Mouse (Mus musculus) embryonic facial prominence, embryonic 14.5 days (tissue): ENCODE data around the gene Fblim1. TPM values are rescaled to one million over a fixed set of nuclear protein-coding genes. Genes with fewer than 3 reads are reported as not detected.

ENCODE experiments used
- ATAC-seq: fragments of 200-750 bp; cut with Nextera tagmentation; 2 replicates; pipeline ENCODE4 v1.8.0; 2017; ENCODE audit warnings: low read depth, moderate number of reproducible peaks, moderate TSS enrichment
- DNase-seq: peaks from one replicate; pipeline ENCODE4 v3.0.0-alpha.2; 2015; ENCODE audit warnings: low spot score
- H3K27ac ChIP-seq: fragments of 300-500 bp; sonication (generic); replicated peaks from 2 replicates; pipeline ENCODE4 v1.5.1; 2014; ENCODE audit warnings: low read depth, mild to moderate bottlenecking, low read length, moderate library complexity
- H3K27me3 ChIP-seq: fragments of 300-500 bp; sonication (generic); replicated peaks from 2 replicates; pipeline ENCODE4 v1.6.1; 2014; ENCODE audit warnings: low read length; ENCODE audit not compliant: control insufficient read depth, insufficient read depth
- H3K36me3 ChIP-seq: fragments of 300-500 bp; sonication (generic); 2 replicates; pipeline ENCODE4 v1.6.1; 2014; ENCODE audit warnings: low read length, mixed read lengths; ENCODE audit not compliant: control insufficient read depth, insufficient read depth
- H3K4me1 ChIP-seq: fragments of 300-500 bp; sonication (generic); 2 replicates; pipeline ENCODE4 v1.6.1; 2014; ENCODE audit warnings: antibody characterized with exemption, low read length; ENCODE audit not compliant: control insufficient read depth, insufficient read depth
- H3K4me2 ChIP-seq: fragments of 300-500 bp; sonication (generic); 2 replicates; pipeline ENCODE4 v1.6.1; 2014; ENCODE audit warnings: low read depth, mild to moderate bottlenecking, low read length, moderate library complexity, mixed read lengths
- H3K4me3 ChIP-seq: fragments of 300-500 bp; sonication (generic); 2 replicates; pipeline ENCODE4 v1.5.1; 2014; ENCODE audit warnings: low read depth, mild to moderate bottlenecking, low read length
- H3K9ac ChIP-seq: fragments of 300-500 bp; sonication (generic); 2 replicates; pipeline ENCODE4 v1.6.1; 2014; ENCODE audit warnings: low read depth, mild to moderate bottlenecking, low read length, moderate library complexity, mixed read lengths
- H3K9me3 ChIP-seq: fragments of 300-500 bp; sonication (generic); 2 replicates; pipeline ENCODE4 v1.6.1; 2016; ENCODE audit warnings: low read length; ENCODE audit not compliant: control insufficient read depth
- WGBS: fragments of 180-500 bp; shearing (Covaris S2); extraction: QIAGEN DNeasy Blood & Tissue Kit; methylation state at CpG from one replicate; pipeline ENCODE4 v1.1.7; 2014; 5-methylcytosine and 5-hydroxymethylcytosine counted together
- polyA plus RNA-seq: library from polyadenylated mRNA; unstranded; fragments of >200 nt; fragmentation: Nextera tagmentation; extraction: Ambion mirVana; gene quantifications from 2 replicates; pipeline ENCODE4 v1.2.1, GENCODE M21; 2014

Gene Fblim1
- polyA plus RNA-seq, 1 experiment from 2014 or later: 22.8 TPM

DNA sequence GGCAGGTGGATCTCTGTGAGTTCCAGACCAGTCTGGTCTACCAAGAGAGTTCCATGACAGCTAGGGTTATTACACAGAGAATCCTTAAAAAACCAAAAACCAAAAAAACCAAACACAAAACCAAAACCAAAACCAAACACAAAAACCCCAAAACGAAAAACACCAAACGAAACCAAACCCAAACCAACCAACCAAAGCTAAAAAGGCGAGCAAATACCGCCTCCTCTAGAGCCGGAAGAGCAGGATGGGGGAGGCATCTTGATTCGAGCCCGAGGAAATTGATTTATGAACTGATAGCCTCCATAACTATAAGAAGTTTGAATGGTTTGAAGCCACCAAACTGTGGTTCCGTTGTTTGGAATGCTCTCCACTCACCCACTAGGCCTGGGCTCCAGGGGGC lies 22.0 kb downstream of the Fblim1 start:
- H3K9ac ChIP-seq: no peak overlapping the region
- H3K27ac ChIP-seq: no peak overlapping the region
- H3K4me1 ChIP-seq: no peaks in the 10 kb centered on the region
- ATAC-seq (no peak), DNase-seq (no peak)
- H3K4me2 ChIP-seq: no peak overlapping the region
- no peaks in the 10 kb centered on the region for H3K9me3 ChIP-seq
- 91% methylated on average over 8 of the region's 8 CpGs for WGBS
- H3K36me3 ChIP-seq: peaks cover 69% of the 10 kb centered on the region
- no peak overlapping the region for H3K4me3 ChIP-seq
- H3K27me3 ChIP-seq: no peaks in the 10 kb centered on the region

- no peak for DNase-seq
- Histone ChIP-seq H3K36me3 (peaks cover 69% of the 10 kb centered on the region), H3K27ac (no peak overlapping the region), H3K4me2 (no peak overlapping the region), H3K27me3 (no peaks in the 10 kb centered on the region), H3K9ac (no peak overlapping the region), H3K4me1 (no peaks in the 10 kb centered on the region), H3K9me3 (no peaks in the 10 kb centered on the region), H3K4me3 (no peak overlapping the region)
- WGBS: 92% methylated on average over 13 of the region's 13 CpGs
- no peak for ATAC-seq
These were observed 24.8 kb downstream of the Fblim1 start for GRCm38 (mm10) chr4:141581051-141581450.

- Histone ChIP-seq H3K4me3 (no peak overlapping the region), H3K9ac (no peak overlapping the region), H3K27ac (no peak overlapping the region), H3K4me1 (no peaks in the 10 kb centered on the region), H3K4me2 (no peak overlapping the region), H3K36me3 (peaks cover 62% of the 10 kb centered on the region), H3K27me3 (no peaks in the 10 kb centered on the region), H3K9me3 (no peaks in the 10 kb centered on the region)
- no peak for DNase-seq
- no peak for ATAC-seq
- WGBS: 74% methylated on average over 3 of the region's 3 CpGs
These were observed 27.1 kb downstream of the Fblim1 start for GRCm38 (mm10) chr4:141578833-141579232.

GRCm38 (mm10) chr4:141576877-141577276 lies 29.0 kb downstream of the Fblim1 start:
- Histone ChIP-seq H3K27ac (no peak overlapping the region), H3K9me3 (no peaks in the 10 kb centered on the region), H3K4me1 (no peaks in the 10 kb centered on the region), H3K4me3 (no peak overlapping the region), H3K27me3 (no peaks in the 10 kb centered on the region), H3K9ac (no peak overlapping the region), H3K36me3 (peaks cover 45% of the 10 kb centered on the region), H3K4me2 (no peak overlapping the region)
- DNase-seq: no peak
- ATAC-seq: no peak
- 94% methylated on average over 7 of the region's 7 CpGs for WGBS

DNA sequence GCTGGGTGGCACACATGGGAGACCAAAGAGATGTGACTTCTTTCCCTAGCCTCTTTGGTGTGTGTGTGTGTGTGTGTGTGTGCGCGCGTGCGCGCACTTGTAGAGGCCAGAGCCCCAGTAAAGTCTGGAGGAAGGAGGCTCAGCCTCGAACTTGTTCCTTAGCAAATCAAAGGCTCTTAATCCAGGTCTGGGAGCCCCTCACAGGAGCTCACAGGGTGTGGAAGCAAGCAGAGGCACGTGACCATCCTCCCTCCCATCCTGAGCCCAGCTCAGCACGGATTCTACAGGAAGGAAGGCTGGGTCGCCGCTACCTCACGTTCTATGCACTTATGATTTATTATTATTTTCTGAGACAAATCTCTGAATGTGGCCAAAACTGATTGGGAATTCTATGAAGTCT lies 29.5 kb downstream of the Fblim1 start:
- no peaks in the 10 kb centered on the region for H3K27me3 ChIP-seq
- no peak overlapping the region for H3K27ac ChIP-seq
- ATAC-seq (no peak), DNase-seq (no peak)
- no peak overlapping the region for H3K4me2 ChIP-seq
- H3K9ac ChIP-seq: no peak overlapping the region
- H3K36me3 ChIP-seq: peaks cover 44% of the 10 kb centered on the region
- H3K4me3 ChIP-seq: no peak overlapping the region
- H3K9me3 ChIP-seq: no peaks in the 10 kb centered on the region
- 81% methylated on average over 11 of the region's 11 CpGs for WGBS
- no peaks in the 10 kb centered on the region for H3K4me1 ChIP-seq

GRCm38 (mm10) chr4:141574789-141575702 lies 30.9 kb downstream of the Fblim1 start:
- H3K9ac ChIP-seq: no peak overlapping the region
- ATAC-seq (peak; percentile 53), DNase-seq (peak; percentile 93)
- H3K27ac ChIP-seq: no peak overlapping the region
- 34% methylated on average over 27 of the region's 27 CpGs for WGBS
- no peaks in the 10 kb centered on the region for H3K27me3 ChIP-seq
- H3K4me2 ChIP-seq: peak overlapping the region; percentile 35; the same call in 1 of the 2 replicates
- H3K4me1 ChIP-seq: no peaks in the 10 kb centered on the region
- no peak overlapping the region for H3K4me3 ChIP-seq
- H3K9me3 ChIP-seq: no peaks in the 10 kb centered on the region
- H3K36me3 ChIP-seq: peaks cover 30% of the 10 kb centered on the region

DNA sequence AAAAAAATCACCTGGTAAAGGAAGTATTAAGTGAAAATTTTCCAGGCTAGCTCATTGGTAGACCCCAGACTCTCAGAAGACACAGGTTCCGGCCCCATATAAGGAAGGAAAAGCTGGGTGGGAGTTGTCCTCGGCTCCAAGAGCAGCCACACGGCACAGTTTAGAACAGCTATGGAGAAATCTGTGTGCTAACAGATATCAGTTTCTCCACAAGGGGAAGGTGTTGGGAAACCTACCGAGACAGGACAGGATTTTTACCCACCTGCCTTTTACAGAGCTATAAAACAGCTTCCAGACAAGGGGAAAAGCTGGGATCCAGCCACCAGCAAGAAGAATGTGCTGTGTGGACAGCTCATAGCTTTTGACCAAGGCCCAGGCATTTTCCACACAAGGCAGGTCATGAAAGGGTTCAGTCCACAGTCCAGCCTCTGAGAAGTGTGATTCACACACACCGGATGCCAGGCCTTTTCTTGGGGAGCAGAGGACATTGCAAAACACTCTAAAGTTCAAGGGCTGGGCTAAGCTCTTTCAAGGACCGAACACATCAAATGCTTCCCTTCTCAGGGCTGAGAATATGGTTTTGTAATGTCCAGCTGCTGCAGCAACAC lies 32.4 kb downstream of the Fblim1 start:
- DNase-seq: no peak
- no peak overlapping the region for H3K4me3 ChIP-seq
- no peak overlapping the region for H3K9ac ChIP-seq
- peak overlapping the region; percentile 49; the same call in 1 of the 2 replicates for H3K27ac ChIP-seq
- WGBS: 47% methylated on average over 6 of the region's 6 CpGs
- ATAC-seq: no peak
- no peaks in the 10 kb centered on the region for H3K9me3 ChIP-seq
- no peaks in the 10 kb centered on the region for H3K27me3 ChIP-seq
- H3K36me3 ChIP-seq: peaks cover 20% of the 10 kb centered on the region
- no peaks in the 10 kb centered on the region for H3K4me1 ChIP-seq
- H3K4me2 ChIP-seq: no peak overlapping the region

DNA sequence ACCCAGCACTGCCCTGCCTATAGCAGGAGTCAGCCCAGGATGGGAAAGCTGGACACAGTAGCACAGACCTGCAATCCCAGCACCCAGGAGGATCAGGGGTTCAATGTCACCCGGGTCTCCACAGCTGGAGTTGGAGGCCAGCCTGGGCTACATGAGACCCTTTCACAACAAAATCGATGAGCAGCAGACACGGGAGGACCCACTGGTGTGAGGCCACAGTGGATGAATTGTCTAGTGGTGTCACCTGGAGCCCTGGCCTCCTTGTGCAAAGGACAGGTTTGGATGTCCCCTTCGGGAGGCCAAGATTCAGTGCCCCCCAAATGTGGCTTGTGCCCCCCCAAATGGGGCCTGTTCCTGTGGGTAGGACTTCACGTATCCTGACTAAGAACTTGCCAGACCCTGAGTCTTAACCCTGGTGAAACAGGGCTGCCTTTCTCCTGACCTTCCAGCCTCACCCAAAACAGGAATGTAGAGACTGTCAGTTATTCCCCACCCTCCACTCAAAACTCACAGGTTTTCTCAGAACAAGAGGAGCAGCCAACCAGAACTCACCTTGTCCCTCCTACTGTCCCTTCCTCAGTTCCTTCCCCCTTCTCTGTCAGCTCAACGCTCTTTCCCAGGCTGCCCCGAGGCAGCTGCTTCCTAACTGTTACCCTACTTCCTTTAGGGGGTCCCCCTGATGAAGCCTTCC lies 33.1 kb downstream of the Fblim1 start:
- ATAC-seq (no peak), DNase-seq (no peak)
- no peak overlapping the region for H3K4me3 ChIP-seq
- WGBS: 57% methylated on average over 7 of the region's 7 CpGs
- H3K27me3 ChIP-seq: no peaks in the 10 kb centered on the region
- H3K27ac ChIP-seq: peak overlapping the region; percentile 49
- H3K36me3 ChIP-seq: peaks cover 14% of the 10 kb centered on the region
- no peaks in the 10 kb centered on the region for H3K4me1 ChIP-seq
- no peaks in the 10 kb centered on the region for H3K9me3 ChIP-seq
- H3K9ac ChIP-seq: no peak overlapping the region
- H3K4me2 ChIP-seq: no peak overlapping the region
